Mouse (Mus musculus) layer of hippocampus, adult 2 months (tissue): ENCODE results near the gene F930015N05Rik. TPM values are rescaled to one million over a fixed set of nuclear protein-coding genes. Genes with fewer than 3 reads are reported as not detected.

Experiments
- DNase-seq, 2 experiments: peaks; one replicate each; pipeline ENCODE4 v3.0.0; 2022; ENCODE audit warnings: low spot score in 2 of 2
- H3K27ac ChIP-seq: fragments of 200-600 bp; 2 replicates; pipeline ENCODE4 v1.8.1; 2022
- H3K4me3 ChIP-seq: fragments of 200-600 bp; 2 replicates; pipeline ENCODE4 v1.8.1; 2022; ENCODE audit warnings: mild to moderate bottlenecking
- CTCF ChIP-seq: fragments of 200-600 bp; conservative IDR thresholded peaks from 2 replicates; pipeline ENCODE4 v1.8.1; 2022; ENCODE audit warnings: antibody characterized with exemption, mild to moderate bottlenecking, moderate library complexity
- total RNA-seq, 2 experiments: library from RNA; stranded (reverse); gene quantifications; 2 replicates each; pipeline ENCODE4 v1.2.3; 2021

Gene F930015N05Rik
- total RNA-seq, 2 experiments from 2014 or later = 0.41 to 0.54 TPM

- no peak for DNase-seq
- TF ChIP-seq CTCF = no peak
- Histone ChIP-seq H3K27ac (no peak overlapping the region), H3K4me3 (peak overlapping the region; percentile 34)
These were observed 674 bp downstream of the F930015N05Rik start for GRCm38 (mm10) chr11:64435546-64436411.

- no peak for TF ChIP-seq CTCF
- peak within 1 kb of the TSS; percentile 34 for H3K4me3 ChIP-seq
- H3K27ac ChIP-seq = no peak within 1 kb of the TSS
- DNase-seq = no peak
These were observed 1.6 kb downstream of the F930015N05Rik start, which contains the start of gene Hs3st3a1 for GRCm38 (mm10) chr11:64434611-64435545. Hs3st3a1 (plus strand) TSS chr11:64435332.

- H3K27ac ChIP-seq = no peak overlapping the region
- H3K4me3 ChIP-seq = no peak overlapping the region
- DNase-seq = no peak
- TF ChIP-seq CTCF = no peak
These were observed 17.5 kb downstream of the F930015N05Rik start for GRCm38 (mm10) chr11:64418969-64419368.

GRCm38 (mm10) chr11:64400534-64401093, 35.8 kb downstream of the F930015N05Rik start:
- DNase-seq = no peak
- TF ChIP-seq CTCF = no peak
- Histone ChIP-seq H3K27ac (no peak overlapping the region), H3K4me3 (no peak overlapping the region)

GRCm38 (mm10) chr11:64397612-64398011, 38.8 kb downstream of the F930015N05Rik start:
- Histone ChIP-seq H3K27ac (no peak overlapping the region), H3K4me3 (no peak overlapping the region)
- DNase-seq = no peak
- TF ChIP-seq CTCF = no peak

- TF ChIP-seq CTCF = no peak
- no peak overlapping the region for H3K27ac ChIP-seq
- no peak for DNase-seq
- no peak overlapping the region for H3K4me3 ChIP-seq
These were observed 39.5 kb downstream of the F930015N05Rik start for GRCm38 (mm10) chr11:64396949-64397348.

GRCm38 (mm10) chr11:64396331-64396881, 40.0 kb downstream of the F930015N05Rik start:
- DNase-seq = peak; percentile 59 to 67
- H3K27ac ChIP-seq = peak overlapping the region; percentile 28; the same call in 1 of the 2 replicates
- H3K4me3 ChIP-seq = no peak overlapping the region
- no peak for TF ChIP-seq CTCF

- Histone ChIP-seq H3K4me3 (no peak overlapping the region), H3K27ac (no peak overlapping the region)
- no peak for TF ChIP-seq CTCF
- DNase-seq = no peak
These were observed 50.1 kb downstream of the F930015N05Rik start for GRCm38 (mm10) chr11:64386333-64386732.

Other genes with a start within 250 kb of the F930015N05Rik start
- gene Hs3st3a1, start 1.3 kb downstream of the F930015N05Rik start, total RNA-seq = under 1 TPM; 0.25 to 0.56 TPM